Mouse (Mus musculus) G1E (cell line): ENCODE data around the gene P3h4. TPM values are rescaled to one million over a fixed set of nuclear protein-coding genes. Genes with fewer than 3 reads are reported as not detected.

Experiments used
- ATAC-seq: 2 replicates; pipeline ENCODE4 v1.8.0; 2016; ENCODE audit warnings: mild to moderate bottlenecking; ENCODE audit not compliant: insufficient number of reproducible peaks, poor library complexity, low FRiP score, severe bottlenecking; ENCODE audit errors: extremely low read depth
- DNase-seq: peaks from one replicate; pipeline ENCODE4 v3.0.0; 2012; ENCODE audit warnings: low spot score
- H3K27me3 ChIP-seq: 2 replicates; pipeline ENCODE4 v1.6.1; 2012; ENCODE audit warnings: mild to moderate bottlenecking, low read length, inconsistent platforms; ENCODE audit not compliant: insufficient read depth
- H3K36me3 ChIP-seq: replicated peaks from 2 replicates; pipeline ENCODE3; 2012; ENCODE audit warnings: mild to moderate bottlenecking, inconsistent platforms
- H3K4me1 ChIP-seq: 2 replicates; pipeline ENCODE4 v1.6.1; 2012; ENCODE audit warnings: low read depth, low read length, inconsistent platforms, mixed read lengths; ENCODE audit not compliant: insufficient read depth
- H3K4me3 ChIP-seq: 2 replicates; pipeline ENCODE4 v1.5.1; 2012; ENCODE audit warnings: low read depth, mild to moderate bottlenecking, inconsistent platforms, low read length, moderate library complexity, mixed read lengths
- H3K9me3 ChIP-seq: replicated peaks from 2 replicates; pipeline ENCODE4 v1.6.1; 2012; ENCODE audit warnings: inconsistent platforms
- CTCF ChIP-seq: IDR thresholded peaks from 2 replicates; pipeline ENCODE4 v1.5.1; 2012; ENCODE audit warnings: low read depth, low read length, inconsistent platforms, mixed read lengths
- GATA1 ChIP-seq: IDR thresholded peaks from 2 replicates; pipeline ENCODE4 v1.6.1; 2012; ENCODE audit warnings: borderline replicate concordance, low read length, inconsistent platforms, mixed read lengths
- GATA2 ChIP-seq: IDR thresholded peaks from 2 replicates; pipeline ENCODE4 v1.6.1; 2012; ENCODE audit warnings: low read depth, low read length, inconsistent platforms, borderline replicate concordance
- POLR2AphosphoS5 ChIP-seq: IDR thresholded peaks from 2 replicates; pipeline ENCODE4 v1.6.1; 2012; ENCODE audit warnings: low read depth, low read length, inconsistent platforms; ENCODE audit not compliant: insufficient replicate concordance
- TAL1 ChIP-seq: conservative IDR thresholded peaks from 2 replicates; pipeline ENCODE4 v1.6.1; 2012; ENCODE audit warnings: low read depth, low read length, inconsistent platforms, mixed read lengths
- polyA plus RNA-seq: library from polyadenylated mRNA; stranded (reverse); fragments of >175 nt; gene quantifications from 2 replicates; pipeline ENCODE4 v1.2.3, GENCODE M21; 2012
- total RNA-seq, 2 experiments: library from RNA; stranded (forward) in 1 of 2; stranded (reverse) in 1 of 2; fragments of 200-1000 nt in 1 of 2; fragments of >200 nt in 1 of 2; fragmentation: Nextera tagmentation in 1 of 2; gene quantifications; 2 replicates each; pipeline ENCODE4 v1.2.3; 2014 to 2017

Gene P3h4
- total and polyA plus RNA-seq, 3 experiments, result not detected

DNA sequence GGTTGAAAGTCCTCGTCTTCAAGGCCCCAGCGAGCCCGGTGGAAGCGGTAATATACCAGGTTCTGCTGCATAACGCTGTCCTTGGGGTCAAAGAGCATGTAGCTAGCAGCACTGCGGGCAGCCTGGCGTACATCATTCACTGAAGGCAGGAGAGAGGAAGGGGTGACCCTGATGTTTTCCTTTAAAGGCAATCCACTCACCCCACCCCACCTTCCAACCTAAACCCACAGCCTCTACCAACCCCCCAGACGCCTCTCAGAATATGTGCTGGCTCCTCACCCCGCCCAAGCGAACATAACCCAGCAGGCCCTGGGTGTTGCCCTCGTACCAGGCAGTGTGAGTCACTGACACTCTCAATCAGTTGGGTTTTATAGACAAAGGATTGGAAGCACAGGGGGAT, 2.9 kb downstream of the P3h4 start:
- Histone ChIP-seq H3K4me3 (no peak overlapping the region), H3K27me3 (peaks cover 58% of the 10 kb centered on the region), H3K9me3 (0 out of 2 replicates have a peak, but pooled peaks cover 3% of the 10 kb centered on the region), H3K4me1 (no peaks in the 10 kb centered on the region; the same call in 1 of the 2 replicates), H3K36me3 (no peaks in the 10 kb centered on the region)
- ATAC-seq (no peak), DNase-seq (no peak)
- TF ChIP-seq GATA2 (no peak), POLR2AphosphoS5 (no peak), GATA1 (no peak), CTCF (no peak), TAL1 (no peak)

GRCm38 (mm10) chr11:100409686-100410085, 5.0 kb downstream of the P3h4 start:
- H3K4me1 ChIP-seq, result no peaks in the 10 kb centered on the region; the same call in 1 of the 2 replicates
- no peak for ATAC-seq
- H3K36me3 ChIP-seq, result no peaks in the 10 kb centered on the region
- H3K27me3 ChIP-seq, result peaks cover 53% of the 10 kb centered on the region
- TF ChIP-seq CTCF, result no peak; the same call in 1 of the 2 replicates
- TF ChIP-seq TAL1, result no peak
- no peak for TF ChIP-seq GATA1
- TF ChIP-seq POLR2AphosphoS5, result no peak
- no peak for TF ChIP-seq GATA2
- H3K4me3 ChIP-seq, result no peak overlapping the region
- DNase-seq, result no peak
- H3K9me3 ChIP-seq, result 0 out of 2 replicates have a peak, but pooled peaks cover 3% of the 10 kb centered on the region

GRCm38 (mm10) chr11:100408835-100409462, 5.7 kb downstream of the P3h4 start:
- H3K27me3 ChIP-seq, result peaks cover 48% of the 10 kb centered on the region
- DNase-seq (no peak), ATAC-seq (no peak)
- H3K36me3 ChIP-seq, result no peaks in the 10 kb centered on the region
- no peaks in the 10 kb centered on the region for H3K4me1 ChIP-seq
- no peak overlapping the region for H3K4me3 ChIP-seq
- H3K9me3 ChIP-seq, result no peaks in the 10 kb centered on the region
- no peak for TF ChIP-seq GATA1
- TF ChIP-seq TAL1, result no peak
- TF ChIP-seq GATA2, result no peak
- no peak for TF ChIP-seq CTCF
- TF ChIP-seq POLR2AphosphoS5, result no peak

DNA sequence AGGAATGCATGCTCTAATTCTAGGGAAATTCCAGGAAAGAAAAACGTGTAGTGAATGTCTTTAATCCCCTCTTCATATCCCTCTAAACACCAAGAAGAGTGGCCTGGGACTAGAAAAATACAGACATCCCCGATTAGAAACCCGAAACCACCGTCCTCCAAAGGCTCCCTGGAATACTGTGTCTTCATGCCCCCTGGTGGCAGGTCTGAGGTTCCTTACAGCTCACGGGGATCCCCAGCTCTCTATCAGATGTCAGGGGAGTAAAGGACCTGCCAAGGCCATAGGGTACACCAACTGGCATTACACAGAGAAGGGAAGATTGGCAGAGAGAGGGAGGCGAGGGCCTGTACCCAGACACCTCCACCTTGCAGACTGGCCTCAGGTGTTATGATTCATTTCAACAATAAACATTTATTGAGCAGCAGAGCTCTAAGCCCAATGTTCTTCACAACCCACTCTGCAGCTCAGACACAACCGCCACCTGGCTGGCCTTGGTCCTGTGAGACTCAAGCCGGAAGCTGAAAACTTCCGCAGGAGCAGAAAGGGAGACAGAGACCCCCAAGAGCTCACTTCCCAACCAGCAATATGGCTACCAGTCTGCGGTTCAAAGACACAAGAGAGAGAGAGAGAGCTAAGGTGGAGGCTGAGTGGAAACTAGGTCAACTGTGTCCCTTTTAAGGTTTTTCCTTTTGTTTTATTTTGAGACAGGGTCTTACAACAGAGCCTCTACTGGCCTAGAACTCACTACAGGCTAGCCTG, 6.4 kb downstream of the P3h4 start:
- TF ChIP-seq CTCF (no peak), GATA2 (no peak), GATA1 (no peak), TAL1 (no peak), POLR2AphosphoS5 (no peak)
- no peaks in the 10 kb centered on the region for H3K36me3 ChIP-seq
- no peak for ATAC-seq
- DNase-seq, result peak; percentile 41
- H3K27me3 ChIP-seq, result peaks cover 47% of the 10 kb centered on the region
- no peak overlapping the region for H3K4me3 ChIP-seq
- no peaks in the 10 kb centered on the region for H3K4me1 ChIP-seq
- no peaks in the 10 kb centered on the region for H3K9me3 ChIP-seq

- Histone ChIP-seq H3K4me3 (no peak overlapping the region), H3K4me1 (peaks cover 3% of the 10 kb centered on the region; the same call in 1 of the 2 replicates), H3K36me3 (no peaks in the 10 kb centered on the region), H3K9me3 (no peaks in the 10 kb centered on the region), H3K27me3 (peaks cover 46% of the 10 kb centered on the region)
- ATAC-seq, result no peak
- no peak for DNase-seq
- no peak for TF ChIP-seq POLR2AphosphoS5
- no peak for TF ChIP-seq TAL1
- TF ChIP-seq GATA2, result no peak
- TF ChIP-seq GATA1, result no peak
- no peak for TF ChIP-seq CTCF
Observed at GRCm38 (mm10) chr11:100406995-100407705, 7.5 kb downstream of the P3h4 start.
